Mouse (Mus musculus) embryo, embryonic 9.5 days (tissue): ENCODE measurements around the gene Crtam.

Experiments used
- DNase-seq: peaks from one replicate; pipeline ENCODE4 v3.0.0-alpha.2; 2017; ENCODE audit errors: extremely low spot score

The Crtam gene

DNA sequence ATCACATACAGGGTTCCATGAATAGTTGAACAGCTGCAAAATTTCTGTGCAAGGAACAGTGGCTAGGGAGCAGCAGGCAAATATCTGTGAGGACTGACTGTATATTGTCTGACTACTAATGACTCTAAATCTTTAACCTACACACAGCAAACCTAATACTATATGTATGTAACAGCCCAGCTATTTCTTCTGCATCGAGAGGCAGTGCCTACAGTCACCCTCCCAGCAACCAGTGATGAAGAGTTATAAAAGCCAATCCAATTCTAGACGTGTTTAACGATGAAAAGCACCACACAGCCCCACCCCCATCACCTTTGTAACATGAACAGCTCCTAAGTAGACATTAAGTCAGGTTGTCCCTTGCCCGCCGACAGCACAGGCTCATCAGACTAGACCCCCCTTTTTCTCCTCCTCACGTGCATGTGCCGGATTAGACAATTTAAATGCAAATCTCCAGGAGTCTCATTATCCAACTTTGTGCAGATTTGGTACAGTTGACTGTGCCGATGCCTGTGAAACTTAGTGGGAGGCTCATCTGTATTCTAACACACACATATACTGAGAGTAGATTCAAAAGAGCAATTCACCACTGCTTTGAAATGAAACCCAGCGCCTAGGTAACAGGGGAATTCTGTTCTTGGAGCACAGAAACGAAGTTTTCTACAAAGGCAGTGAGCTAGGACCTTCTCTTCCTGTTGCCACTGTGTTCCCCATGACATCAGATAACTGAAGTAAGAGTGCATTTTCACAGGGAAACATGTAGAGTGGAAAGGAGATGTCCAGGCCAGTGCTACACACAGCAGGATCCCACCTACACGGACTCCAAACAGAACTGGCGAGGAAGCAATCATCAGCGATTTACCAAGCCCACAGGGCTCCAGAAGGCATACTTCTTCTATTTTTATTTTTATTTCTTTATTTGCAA, 7.3 kb upstream of the Crtam start:
- no peak for DNase-seq

DNA sequence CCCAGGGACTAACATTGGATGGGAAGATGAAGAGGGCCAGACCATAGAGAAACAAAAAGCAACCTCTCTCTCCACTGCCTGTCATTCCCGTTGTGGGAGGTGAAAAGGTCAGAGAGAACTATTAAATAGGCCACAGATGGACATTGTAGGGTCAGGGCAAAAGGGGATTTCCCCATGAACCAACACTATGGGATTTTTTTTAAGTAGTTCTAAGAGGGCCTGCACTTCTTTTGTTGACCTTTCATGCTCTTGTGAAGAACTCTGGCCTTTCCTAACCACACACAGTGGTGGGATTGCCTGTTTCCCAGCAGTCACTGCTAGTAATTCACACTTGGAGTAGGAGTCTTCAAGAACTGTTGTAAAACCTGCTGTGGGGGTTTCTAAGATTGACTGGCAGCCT, 3.4 kb upstream of the Crtam start:
- peak; percentile 42 for DNase-seq

DNA sequence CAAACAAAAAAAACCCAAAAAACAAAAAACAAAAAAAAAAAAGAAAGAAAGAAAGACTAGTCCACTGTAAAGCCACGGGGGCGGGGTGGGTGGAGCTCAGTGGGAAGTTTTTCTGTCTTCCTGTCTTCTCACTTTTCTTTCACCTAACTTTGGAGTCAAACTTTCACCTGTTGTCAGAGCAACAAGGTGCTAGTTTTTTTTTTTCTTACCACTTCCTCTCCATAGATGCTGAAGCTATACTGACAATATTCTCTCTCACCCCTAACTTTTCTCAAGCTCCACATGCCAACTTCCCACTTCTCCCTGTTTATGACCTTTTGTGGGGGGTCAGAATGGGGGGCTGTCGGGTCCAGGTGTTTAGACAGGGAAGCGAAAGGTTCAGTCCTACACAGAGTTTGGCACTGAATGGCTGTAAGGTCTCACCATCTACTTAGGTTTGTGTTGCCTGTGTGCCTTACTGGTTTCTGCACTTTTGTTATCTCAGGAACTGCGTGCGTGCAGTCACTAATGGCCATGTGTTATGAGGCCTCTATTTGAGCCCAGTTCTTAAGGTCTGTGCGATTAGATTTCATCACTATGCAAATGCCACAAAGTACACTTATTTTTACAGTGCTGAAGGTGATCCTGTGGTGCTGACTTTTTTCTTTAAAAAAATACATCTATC, 7.2 kb downstream of the Crtam start:
- DNase-seq = no peak

DNA sequence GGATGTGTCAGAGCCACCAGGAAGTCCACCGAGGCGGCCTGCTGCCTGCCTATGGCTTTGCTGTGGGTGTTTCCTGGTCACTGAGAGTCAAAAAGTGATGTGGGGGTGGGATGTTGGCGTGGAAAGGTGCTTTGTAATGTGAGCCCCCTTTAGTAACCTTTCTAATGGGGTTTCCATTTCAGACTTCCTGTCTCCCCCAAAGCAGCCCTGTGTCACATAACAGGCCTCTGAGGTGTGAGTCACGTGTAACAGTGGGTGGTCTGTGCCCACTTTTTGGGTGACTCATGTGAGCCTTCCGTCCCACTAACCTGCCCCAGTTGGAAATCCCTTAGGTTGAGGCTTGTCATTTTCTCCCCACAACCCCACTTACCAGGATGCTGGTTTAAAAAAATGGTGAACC, 10.4 kb downstream of the Crtam start:
- no peak for DNase-seq

DNA sequence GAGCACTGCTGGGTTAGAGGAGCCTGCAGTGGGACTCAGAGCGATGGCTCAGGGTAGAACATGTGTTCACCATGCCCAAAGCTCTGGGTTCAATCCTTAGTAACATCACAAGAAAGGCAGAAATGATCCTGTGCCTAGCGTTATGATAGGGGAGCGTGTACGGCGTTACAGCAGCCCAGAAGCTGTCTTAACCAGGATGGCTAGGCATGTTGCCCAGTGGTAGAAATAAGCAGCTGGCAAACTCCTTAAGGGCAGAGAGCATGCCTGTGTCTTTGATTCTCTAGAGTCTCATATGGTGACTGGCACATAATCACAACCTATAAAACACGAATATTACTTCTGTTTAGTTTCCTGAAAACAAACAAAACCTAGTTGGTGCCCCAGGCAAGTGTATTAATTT, 12.9 kb downstream of the Crtam start:
- no peak for DNase-seq

DNA sequence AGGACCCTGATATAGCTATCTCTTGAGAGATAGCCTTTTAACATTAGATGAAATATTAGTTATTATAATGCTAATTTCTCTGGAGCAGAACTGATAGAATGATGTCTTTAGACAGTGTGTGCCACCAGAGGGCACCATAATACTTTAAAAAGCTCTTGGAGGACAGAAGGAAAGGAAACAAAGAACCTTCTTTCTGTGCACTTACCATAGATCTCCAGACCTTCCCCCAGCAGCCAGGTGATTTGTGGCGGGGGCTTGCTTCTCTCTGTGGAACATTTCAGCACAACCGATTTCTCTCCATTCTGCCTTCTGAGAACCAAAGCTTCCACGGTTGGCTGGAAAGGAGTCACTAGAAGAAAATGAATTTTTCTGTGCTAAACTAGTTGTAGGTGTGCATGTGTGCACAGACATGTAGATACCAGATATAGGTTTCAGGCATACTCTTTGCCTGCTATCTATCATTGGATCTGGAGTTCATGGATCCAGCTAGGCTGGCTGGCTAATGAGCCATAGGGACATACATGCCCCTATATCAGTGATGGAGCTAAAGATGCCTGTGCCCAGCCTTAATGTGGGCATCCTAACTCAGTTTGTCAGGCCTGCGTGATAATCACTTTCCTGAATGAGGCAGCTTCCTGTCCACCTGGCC, 14.4 kb downstream of the Crtam start:
- DNase-seq = peak; percentile 58

DNA sequence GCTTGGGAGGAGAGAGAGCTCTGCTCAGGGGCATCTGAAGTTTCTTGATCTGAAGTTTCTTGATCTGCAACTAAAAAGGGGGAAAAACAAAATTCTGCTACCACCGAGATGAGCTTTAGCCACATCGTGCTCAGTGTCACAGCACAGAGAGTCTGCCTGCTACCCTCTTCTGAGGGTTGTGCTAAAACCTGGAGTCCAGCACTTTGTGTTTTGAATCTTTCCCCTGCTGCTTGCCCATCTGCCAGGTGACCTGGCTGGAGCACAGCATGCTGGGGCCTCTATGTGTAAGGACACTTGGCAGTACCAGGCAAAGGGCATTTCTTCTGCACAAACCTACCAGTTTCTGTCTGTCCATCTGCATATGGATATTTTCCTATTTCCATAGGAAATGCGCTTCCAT, 20.1 kb downstream of the Crtam start:
- no peak for DNase-seq

DNA sequence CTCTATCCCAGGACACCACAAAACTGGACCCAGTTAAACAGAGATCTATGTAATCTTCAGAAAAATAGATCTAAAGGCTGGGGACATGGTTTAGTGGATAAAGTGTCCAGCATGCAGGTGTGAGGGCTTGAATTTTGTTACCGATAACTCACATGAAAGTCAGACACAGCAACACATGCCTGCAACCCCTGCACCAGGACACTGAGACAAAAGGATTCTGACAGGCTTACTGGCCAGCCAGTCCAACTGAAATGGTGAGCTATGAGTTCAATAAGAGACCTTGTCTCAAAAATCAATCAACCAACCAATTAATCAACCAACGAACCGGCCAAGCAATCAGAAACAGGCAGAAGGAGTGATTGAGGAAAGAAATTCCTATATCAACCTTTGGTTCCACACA, 20.7 kb downstream of the Crtam start:
- DNase-seq = no peak

DNA sequence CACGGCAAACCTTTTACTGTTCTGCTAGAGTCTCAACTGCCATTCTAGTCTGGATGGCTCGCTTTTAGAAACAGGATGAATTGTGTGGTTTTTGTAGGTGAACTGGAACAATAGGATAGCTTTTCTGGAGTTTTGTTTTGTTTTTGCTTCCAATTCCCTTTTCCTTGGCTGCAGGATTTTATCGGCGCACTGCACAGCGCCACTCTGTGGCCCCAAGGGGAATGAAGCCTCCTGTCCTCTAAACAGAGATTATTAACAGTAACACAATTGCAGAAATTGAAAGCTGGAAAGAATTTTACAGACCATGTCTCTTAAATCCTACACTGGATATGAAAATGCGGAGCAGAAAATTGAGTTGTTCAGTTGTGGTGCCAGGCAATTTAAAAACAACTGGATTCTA, 21.9 kb downstream of the Crtam start:
- DNase-seq = no peak

DNA sequence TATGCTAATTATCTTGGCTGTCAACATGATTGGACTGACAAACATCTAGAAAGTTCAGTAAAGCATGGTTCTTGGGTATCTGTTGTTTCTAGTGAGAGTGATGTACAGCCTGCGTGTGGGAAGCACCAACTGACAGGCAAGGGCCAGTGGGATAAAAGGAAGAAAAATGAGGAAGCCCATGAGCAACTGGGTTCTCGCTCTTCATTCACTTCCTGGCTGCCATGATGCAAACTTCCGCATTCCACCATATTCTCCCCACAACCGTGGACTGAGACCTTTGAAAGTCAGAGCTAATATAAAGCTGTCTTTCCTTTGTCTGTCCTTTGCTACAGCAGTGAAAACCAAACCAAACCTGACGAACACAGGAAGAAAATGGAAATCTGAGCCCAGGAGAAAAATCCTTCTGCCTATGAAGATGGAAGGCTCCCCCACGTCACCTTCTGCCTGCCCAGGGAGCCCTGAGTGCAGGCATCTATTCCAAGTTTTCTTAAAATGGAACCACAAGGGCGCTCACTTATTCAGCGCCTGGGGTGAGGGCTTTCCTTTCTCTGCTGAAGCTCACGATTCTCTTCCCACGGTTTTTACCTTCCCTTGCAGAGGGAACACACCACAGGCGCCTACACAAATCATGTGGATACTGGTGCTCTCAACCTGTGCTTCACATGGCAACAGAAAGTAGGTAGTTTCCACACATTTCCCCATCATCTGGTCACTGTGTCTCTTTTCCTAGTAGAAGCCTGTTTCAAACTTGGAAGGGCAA, 30.2 kb downstream of the Crtam start:
- no peak for DNase-seq

DNA sequence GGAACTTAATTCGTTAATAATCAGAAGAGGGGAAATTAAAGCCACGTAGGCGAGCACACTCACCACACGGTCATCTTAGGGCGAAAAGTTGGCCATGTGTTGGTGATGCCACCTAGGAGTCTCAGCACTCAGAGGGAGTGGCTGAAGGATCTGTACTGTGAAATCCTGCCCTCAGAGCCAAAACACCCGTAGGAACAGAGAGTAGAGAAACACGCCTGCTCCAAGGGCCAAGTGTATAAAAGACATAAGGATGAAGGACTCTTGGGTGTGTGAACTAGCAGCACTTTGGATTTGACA, 40.1 kb downstream of the Crtam start:
- DNase-seq = no peak

DNA sequence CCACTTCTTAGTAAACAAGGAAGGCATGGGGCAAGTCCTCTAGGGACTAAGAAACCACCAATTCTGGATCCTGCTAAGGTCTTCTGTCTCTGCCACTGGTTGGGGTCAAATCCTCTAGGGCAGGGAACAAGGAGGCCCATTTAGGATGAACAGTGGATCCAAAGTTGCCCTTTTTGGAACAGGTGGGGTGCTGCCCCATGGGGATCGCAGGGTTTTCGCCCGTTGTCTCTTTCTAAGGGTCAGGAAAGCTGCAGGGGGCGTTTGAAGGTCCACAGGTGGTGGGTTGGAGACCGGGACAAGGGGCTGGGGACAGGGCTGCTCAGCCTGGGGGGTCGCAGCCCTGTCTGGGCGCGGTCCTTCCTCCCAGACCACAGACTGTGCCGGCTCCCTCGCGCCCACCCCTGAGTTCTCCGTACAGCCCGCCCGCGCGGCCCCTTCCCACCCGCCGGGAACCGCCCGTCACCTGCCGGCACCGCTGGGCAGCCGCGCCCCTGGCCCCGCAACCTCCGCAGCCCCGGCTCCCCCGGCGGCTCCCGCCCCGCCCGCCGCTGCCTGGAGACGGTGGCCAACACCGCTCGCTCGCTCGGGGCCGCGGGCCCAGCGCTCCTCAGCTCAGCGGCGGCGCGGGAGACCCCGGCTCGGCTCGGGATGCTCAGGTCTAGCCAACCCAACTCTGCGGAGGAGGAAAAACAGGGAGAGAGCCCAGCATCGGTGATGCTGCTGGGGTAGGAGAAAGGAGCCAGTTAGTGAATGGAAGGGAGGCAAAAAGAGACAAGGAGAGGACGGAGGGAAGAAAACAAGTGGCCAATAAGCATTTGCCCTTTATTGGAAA, 40.6 kb downstream of the Crtam start, which contains the start of gene Jhy:
Jhy (minus strand) TSS at position 533 of the 832 bp plus-strand sequence.
- peak; percentile 31 for DNase-seq

DNA sequence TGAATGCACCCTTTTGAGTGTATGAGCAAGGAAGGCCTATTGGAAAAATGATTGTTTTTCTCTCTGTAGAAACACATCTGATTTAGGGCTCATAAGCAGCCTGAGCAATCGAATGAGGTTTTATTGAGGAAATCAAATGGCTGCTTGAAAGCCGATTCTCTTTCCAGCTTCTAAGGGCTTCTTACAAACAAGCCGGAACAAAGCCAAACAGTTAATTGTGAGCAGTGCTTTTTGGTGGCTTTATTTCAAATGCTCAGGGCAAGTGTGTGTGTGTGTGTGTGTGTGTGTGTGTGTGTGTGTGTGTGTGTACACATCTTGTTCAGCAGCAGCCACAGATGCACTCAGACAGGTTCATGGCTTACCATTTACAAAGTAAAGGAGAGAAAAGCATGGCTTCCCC, 43.0 kb downstream of the Crtam start:
- no peak for DNase-seq

DNA sequence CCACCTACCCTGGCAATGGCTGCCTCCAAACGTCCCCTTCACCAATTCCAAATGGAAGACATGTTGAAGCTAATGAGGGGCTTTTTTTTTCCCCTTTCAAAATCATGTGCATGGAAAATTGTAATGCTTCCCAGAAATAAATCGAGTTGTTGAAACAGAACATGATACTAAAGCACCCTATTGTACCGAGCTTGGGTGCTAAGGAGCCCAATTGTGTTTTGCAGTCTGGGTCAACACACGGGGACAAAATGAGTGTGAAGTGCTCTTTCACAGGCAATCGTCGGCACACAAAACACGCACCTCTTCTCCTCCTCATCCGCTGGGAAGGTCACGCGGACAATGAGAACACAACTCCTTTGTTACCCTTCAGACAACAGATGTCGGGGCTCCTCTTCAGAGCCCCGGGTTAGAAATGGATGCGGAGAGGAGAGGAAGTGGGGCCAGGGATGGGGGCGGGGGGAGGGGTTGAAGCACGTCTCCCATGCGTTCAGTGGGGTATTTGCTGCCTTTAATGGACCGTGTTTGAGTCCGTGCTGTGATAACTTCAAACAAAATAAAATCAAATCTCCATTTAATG, 55.3 kb downstream of the Crtam start:
- DNase-seq = peak; percentile 24

DNA sequence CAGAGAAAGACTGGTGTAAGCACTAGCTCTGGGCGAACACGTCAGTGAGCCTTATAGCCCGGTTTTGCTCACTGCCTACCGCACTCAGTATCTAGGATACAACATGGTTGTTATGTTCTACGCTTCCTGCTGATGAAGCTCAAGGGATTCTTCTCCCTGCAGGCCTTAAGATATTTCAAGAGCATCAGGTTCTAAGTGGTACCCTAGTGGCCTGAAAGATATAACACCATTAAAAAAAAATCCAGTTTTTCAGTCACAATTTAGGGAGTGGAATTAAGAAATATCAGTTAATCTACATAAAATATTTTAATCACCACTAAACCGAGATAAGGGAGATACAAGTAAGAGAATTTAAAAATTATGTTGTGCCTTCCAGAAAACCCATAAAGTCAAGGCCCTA, 56.0 kb downstream of the Crtam start:
- no peak for DNase-seq

DNA sequence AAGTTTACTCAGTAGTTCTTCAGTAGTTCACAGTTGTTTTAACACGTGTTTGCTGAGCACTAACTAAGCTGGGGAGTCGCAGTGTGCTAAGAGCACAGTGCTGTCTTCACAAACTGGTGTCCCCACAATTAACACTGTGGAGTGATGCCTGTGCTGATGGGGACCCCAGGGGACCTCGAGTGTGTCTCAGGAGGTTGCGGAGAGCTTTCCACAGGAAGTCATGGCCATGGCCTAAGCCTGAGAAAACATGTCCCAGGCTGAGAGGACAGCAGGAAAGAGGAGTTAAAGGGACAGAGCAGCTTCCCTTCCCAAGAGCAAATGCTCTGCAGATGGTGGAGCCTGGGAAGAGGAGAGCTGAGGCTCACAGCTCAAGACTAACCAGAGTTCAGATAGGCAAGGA, 57.3 kb downstream of the Crtam start:
- no peak for DNase-seq

DNA sequence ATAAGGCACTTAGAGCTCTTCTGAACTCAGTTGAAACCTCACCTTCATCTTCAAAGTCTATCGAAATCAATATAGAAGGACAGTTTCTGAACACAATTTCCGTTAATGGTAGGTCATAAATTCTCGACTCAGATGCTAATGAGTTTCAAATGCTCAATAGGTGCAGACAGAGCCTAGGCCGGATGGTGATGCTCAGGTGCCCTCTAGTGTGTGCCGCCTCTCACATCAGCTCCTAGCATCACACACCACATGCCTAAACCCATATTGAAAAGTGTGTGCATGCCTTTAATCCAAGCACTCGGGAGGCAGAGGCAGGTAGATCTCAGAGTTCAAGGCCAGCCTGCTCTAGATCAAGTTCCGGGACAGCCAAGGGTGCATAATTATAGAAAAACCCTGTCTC, 67.0 kb downstream of the Crtam start:
- DNase-seq = no peak

DNA sequence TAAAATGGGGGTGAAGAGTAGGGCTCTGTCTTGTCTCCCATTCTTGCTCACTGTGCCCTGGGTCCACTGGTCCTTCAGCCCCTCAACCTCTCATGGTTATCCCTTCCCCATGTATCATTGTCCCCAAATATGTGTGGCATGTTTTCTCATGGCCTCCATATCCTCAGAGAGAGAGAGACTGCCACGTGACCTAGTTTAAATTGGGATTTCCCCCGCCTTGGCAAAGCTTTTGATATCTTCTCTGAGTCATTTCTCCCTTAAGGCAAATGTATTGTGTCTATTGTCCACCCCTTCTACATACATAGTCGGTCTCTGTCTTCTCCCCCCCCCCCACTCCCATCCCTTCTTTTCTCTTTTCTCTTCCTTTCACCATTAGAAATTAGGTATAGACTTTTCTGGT, 71.1 kb downstream of the Crtam start:
- no peak for DNase-seq

DNA sequence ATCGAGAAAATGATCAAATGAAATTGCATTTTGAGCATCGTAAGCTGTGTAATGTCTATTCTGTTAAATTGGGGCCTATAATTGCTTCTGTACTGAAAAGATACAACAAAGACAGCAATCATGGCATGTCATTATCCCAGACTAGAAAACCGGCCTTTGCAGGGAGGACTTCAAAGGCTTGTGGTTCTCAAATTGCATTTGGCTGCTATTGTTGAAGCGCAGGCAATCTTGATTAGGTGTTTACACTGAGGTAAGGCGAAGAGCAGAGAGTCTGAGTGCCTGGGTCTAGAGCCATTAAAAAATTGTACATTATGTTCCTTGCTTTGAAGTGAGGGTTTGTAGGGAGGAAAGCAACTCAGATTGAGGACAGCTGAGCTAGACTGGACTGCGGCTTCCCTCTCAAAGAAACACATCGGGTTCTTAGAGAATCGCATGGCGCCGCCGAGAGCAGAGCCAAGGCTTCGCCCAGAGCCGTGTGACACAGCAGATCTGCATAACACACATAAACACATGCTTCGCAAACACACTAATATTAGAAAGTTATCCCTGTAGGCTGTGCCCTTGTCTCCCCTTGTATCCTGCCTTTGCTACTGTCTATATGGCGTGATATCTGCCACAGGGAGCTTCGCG, 77.0 kb downstream of the Crtam start:
- DNase-seq = no peak
